Mouse (Mus musculus): ENCODE measurements around the gene Mdp1. TPM values are rescaled to one million over a fixed set of nuclear protein-coding genes. Genes with fewer than 3 reads are reported as not detected.

The Mdp1 gene
- 12.1 and 12.3 TPM in 2 replicates for polyA plus RNA-seq (2012; rRNA removed)

DNA sequence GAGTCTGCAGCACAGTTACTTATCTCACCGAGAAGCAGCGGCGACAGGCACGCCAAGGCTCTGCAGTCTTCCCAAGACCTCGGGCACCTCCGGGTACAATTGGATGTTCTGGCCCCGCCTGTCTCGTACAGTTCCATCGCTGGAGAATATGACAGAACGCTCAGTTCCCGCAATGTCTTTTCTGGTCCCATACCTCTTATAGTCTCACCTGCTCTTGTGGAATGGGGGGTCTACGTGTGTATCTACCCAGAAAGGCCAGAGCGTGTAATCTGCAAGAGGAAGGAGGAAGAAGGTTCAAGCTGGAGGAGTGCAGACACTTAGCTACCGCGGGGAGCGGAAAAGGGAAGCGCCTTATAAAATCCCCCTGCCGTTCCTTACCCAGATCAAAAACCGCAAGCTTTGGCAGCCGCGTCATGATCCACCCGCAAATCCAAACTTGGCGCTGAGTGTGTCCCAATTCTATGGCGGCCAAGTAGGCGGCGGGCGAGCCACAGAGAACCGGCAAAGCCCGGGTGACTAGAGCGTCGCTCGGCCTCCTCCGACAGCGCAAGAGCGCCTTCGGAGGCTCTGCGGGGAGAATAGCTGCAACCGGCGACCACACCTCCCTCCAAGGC is at the start of gene Mdp1:
Mdp1 (minus strand) TSS at position 549 of the 614 bp plus-strand sequence.

DNA sequence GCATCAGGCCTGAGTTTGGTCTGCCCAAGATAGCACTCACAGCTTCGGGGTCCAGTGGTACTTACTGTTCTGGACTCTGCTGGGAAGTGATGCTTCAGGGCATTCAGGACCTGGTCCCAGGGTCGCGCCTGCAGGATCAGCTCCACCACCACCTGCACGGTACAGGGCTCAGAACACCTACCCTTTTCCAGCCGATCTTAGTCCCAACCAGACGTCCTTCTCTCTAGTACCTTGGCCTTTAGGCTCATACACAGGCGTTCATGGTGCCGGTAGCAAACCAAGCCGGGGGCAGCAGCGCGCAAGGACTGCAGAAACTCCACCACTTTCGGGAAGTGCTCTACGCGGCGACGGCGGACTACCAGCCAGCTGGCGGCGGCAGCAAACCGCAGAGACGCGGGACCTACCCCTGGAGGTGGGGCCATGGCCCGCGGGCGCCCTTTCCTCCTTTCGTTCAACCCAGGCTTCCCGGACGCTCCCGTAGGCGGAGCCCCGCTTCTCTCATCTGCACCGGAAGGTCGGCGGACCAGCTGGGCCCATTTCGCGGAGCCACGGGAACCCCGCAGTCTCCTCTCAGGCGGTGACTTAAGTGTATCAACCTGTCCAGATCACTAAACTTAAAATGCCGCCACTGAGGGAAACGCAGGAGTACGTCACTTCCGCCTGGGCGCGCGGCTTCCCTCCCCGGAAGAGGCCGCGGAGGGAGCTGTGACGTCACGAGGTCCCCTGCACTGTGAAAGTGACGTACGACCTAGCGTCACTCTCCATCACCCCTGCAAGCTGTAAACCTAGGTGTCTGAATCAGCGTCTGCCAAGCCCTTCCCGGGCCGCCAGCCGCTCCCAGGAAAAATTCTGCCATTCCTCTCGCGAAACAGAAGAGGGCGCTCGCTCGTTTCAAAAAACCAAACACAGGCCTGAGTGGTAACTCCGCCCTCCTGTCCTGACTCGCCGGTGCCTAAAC is 21.1 kb upstream of the Mdp1 start, which contains the start of gene Tinf2:
Tinf2 (minus strand) TSS at position 661 of the 958 bp plus-strand sequence.

DNA sequence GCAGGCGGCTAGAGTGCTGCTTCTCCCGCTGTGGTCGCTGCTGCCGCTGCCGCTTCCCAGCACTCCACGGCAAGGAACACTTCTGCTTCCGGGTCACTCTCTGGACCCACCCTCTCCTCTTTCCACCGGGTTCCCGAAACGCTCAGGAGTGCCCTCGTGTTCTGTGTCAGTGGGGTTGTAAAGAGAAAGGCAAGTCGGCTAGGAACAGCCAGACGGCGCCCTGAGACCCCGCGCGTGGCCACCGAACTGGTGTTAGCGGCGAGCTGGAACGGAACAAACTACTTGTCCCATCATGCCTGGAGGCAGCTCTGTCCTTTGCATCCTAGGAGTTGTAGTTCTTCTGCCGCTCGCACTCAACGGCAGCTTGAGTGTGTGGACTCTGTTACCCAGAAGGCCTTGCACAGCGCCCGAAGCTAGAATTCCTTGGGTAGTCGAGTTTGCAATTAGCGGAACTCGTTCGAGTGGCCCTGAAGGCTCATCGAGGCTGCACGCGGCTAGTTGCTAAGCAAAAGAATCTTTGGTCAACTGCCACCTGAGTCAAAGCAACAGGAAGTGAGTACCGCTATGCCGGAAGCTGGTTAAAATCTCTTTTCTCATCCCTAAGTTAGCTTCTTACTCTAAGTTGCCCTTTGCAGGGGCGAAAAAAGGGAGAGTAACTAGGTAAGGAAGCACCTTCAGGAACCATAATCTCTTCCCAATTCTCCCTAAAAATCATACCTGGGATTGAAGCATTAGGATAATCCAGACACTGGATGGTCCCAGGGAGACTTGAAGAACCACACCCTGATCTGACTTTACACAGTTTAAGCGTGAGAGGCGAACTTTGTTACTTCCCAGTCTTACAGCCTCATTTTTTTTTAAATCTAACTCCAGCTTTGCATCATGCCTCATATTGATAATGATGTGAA is 11.8 kb upstream of the Mdp1 start, which contains the start of the genes Gmpr2 and Nedd8:
Gmpr2 (plus strand) TSS at position 109 of the 908 bp plus-strand sequence.
Nedd8 (minus strand) TSS at position 292 of the 908 bp plus-strand sequence.

DNA sequence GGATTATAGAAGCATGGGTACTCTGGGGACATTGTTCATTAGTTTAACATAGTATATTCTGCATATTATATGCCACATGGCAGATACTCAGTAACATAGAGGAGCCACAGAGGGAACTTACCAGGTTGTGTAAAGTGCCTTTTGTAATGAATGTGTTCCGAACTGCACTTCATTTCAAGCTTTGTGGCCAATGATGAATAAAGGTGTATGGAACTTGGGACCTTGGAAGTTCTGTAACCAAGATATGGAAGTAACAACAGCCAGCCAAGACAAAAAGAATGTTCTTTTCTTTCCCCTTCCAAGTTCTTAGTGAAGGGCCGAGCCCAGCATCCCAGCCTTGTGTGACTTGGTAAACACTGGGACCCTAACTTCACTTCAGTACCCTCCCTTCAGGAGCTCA is 10.4 kb downstream of the Mdp1 start, which contains the start of gene Tssk4:
Tssk4 (plus strand) TSS at position 301 of the 400 bp plus-strand sequence.

DNA sequence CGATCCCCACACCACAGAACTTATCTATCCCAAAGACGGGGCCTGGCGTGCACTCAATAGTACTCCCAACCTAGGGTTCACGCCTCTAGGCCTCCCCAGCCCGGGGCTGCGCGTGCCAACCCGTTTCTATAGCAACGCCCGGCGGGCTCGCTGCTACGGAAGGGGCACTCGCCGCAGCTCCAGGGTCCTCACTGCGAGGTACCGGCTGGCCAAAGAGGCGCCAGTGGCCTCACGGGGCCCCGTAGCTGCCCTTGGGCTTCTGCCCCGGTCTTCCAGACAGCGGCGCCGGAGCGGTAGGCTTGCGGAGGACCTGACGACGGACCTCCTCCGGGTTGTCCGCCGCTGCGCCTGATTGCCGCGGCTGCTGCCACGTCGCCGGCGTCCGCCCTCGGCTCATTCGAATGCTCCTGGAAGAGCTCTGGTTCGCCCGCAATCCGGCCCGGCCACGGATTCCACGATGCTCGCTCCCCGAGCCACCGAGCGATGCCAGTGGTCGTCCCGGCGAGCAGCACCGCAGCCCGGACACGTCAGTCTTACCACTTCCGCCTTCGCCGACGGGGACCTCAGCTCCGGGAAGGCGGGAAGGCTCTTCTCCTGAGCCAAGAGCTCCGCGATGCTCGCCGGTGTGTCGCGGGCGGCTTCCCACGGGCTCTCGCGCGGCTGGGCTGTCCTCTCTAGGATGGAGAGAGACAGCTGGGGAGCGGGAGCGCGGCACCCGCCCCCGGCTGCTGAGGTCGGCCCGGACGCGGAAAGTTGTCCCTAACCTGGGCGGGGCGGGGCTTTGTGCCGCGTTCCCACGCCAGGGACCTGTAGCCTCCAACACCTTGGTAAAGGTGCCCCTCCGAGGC is 17.0 kb downstream of the Mdp1 start, which contains the start of gene Tm9sf1:
Tm9sf1 (minus strand) TSS at position 747 of the 848 bp plus-strand sequence.

DNA sequence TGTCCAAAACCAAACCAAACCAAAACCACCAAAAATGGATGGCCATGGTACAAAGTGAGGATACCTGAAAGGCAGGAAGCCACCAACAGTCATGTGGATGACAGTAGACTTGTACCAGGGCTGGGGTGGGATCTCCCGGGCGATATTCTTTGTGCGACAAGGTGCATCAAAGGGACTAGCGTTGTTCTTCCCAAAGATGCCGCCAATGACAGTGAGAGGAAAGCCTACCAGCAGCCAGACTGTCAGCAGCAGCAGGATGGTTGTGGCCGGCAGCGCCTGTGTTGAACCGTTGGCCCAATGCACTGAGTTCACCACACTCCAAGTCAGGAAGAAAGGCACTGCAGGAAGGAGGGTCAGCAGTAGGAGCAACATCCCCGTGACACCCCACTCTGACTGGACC is 22.5 kb downstream of the Mdp1 start, which contains the start of gene Gm49378:
Gm49378 (minus strand) TSS at position 101 of the 400 bp plus-strand sequence.

DNA sequence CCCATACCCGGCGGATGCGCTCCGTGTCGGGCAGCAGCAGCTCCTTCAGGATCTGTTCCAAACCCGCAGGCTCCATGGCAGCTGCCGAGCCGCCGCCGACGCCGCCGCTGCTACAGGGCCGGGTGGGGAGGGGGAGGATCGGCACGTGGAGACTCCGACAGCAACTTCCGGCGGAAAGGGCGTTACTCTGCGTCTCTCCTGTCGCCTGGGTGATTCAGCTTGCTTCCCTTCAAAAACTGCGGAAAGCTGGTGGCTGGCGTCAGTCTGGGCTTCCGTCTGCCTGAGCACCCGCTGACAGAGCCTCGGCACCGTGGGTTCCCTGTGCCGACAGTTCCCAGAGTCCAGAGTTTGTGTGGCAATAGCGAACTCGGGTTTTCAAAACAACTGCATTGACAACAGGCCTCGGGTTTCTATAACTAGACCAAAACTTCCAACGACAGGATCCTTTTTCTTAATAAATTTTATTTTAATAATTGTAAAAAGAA is 24.7 kb downstream of the Mdp1 start, which contains the start of gene Ipo4:
Ipo4 (minus strand) TSS at position 435 of the 485 bp plus-strand sequence.

DNA sequence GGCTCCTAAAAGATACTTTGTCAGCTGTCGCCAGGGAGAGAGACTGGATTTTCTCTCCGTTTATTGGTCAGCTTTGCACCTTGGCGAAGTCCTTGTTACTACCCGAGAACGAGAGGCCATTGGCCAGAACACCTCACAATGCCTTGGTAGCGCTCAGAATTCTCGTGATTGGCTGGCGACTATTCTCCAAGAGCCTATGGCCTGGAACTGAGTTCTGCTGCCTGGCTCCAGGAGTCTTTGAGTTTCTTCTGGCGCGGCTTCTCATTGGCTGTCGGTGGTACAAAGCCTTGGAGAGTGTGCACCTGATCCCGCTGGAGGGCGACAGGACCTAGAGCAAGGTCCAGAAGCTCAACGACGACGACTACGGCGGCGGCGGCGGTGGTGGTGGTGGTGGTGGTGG is 42.5 kb downstream of the Mdp1 start, which contains the start of gene Rec8:
Rec8 (plus strand) TSS at position 216 of the 400 bp plus-strand sequence.

Other genes with a start within 250 kb of the Mdp1 start
- 85.7 and 88.1 TPM in 2 replicates for gene Dhrs4, start 181.8 kb downstream of the Mdp1 start, polyA plus RNA-seq (2012; rRNA removed)
- gene Carmil3, start 169.9 kb downstream of the Mdp1 start, polyA plus RNA-seq (2012; rRNA removed), result 0.83 and 1.2 TPM in 2 replicates
- gene Cpne6, start 150.1 kb downstream of the Mdp1 start, polyA plus RNA-seq (2012; rRNA removed), result under 0.01 and 0.03 TPM in 2 replicates
- 0.02 TPM in 1 of 2 replicates, not detected in the other for gene Nrl, start 135.5 kb downstream of the Mdp1 start, polyA plus RNA-seq (2012; rRNA removed)
- gene Pck2, start 120.2 kb downstream of the Mdp1 start, polyA plus RNA-seq (2012; rRNA removed), result 21.6 and 22.6 TPM in 2 replicates
- gene Dcaf11, start 100.5 kb downstream of the Mdp1 start, polyA plus RNA-seq (2012; rRNA removed), result 45.8 and 49.5 TPM in 2 replicates
- gene A730061H03Rik, start 100.1 kb downstream of the Mdp1 start, polyA plus RNA-seq (2012; rRNA removed), result 0.93 and 1.3 TPM in 2 replicates
- gene Fitm1, start 84.9 kb downstream of the Mdp1 start, polyA plus RNA-seq (2012; rRNA removed), result 0.30 and 1.00 TPM in 2 replicates
- 89.0 and 93.6 TPM in 2 replicates for gene Psme1, start 82.4 kb downstream of the Mdp1 start, polyA plus RNA-seq (2012; rRNA removed)
- gene Emc9, start 75.2 kb downstream of the Mdp1 start, polyA plus RNA-seq (2012; rRNA removed), result 14.9 and 16.0 TPM in 2 replicates
- gene Psme2, start 69.4 kb downstream of the Mdp1 start, polyA plus RNA-seq (2012; rRNA removed), result 87.0 and 89.9 TPM in 2 replicates
- gene Rnf31, start 68.8 kb downstream of the Mdp1 start, polyA plus RNA-seq (2012; rRNA removed), result 7.7 and 9.1 TPM in 2 replicates
- gene Irf9, start 56.9 kb downstream of the Mdp1 start, polyA plus RNA-seq (2012; rRNA removed), result 38.3 and 44.8 TPM in 2 replicates
- 2.3 and 4.0 TPM in 2 replicates for gene Rec8, start 42.5 kb downstream of the Mdp1 start, polyA plus RNA-seq (2012; rRNA removed)
- gene Ipo4, start 24.6 kb downstream of the Mdp1 start, polyA plus RNA-seq (2012; rRNA removed), result 21.5 and 30.6 TPM in 2 replicates
- gene Gm49378, start 22.6 kb downstream of the Mdp1 start, polyA plus RNA-seq (2012; rRNA removed), result 1.5 TPM in 2 replicates
- 27.6 and 31.3 TPM in 2 replicates for gene Tm9sf1, start 16.7 kb downstream of the Mdp1 start, polyA plus RNA-seq (2012; rRNA removed)
- 0.37 and 0.43 TPM in 2 replicates for gene Tssk4, start 10.3 kb downstream of the Mdp1 start, polyA plus RNA-seq (2012; rRNA removed)
- gene Gmpr2, start 11.4 kb upstream of the Mdp1 start, polyA plus RNA-seq (2012; rRNA removed), result 13.9 and 15.5 TPM in 2 replicates
- gene Nedd8, start 11.6 kb upstream of the Mdp1 start, polyA plus RNA-seq (2012; rRNA removed), result 132 and 150 TPM in 2 replicates
- gene Tinf2, start 21.3 kb upstream of the Mdp1 start, polyA plus RNA-seq (2012; rRNA removed), result 10.4 and 12.1 TPM in 2 replicates
- 9.0 and 11.1 TPM in 2 replicates for gene Tgm1, start 53.4 kb upstream of the Mdp1 start, polyA plus RNA-seq (2012; rRNA removed)
- 22.7 and 23.3 TPM in 2 replicates for gene Rabggta, start 61.8 kb upstream of the Mdp1 start, polyA plus RNA-seq (2012; rRNA removed)
- gene Dhrs1, start 85.2 kb upstream of the Mdp1 start, polyA plus RNA-seq (2012; rRNA removed), result 48.3 and 54.5 TPM in 2 replicates
- 10.4 and 10.6 TPM in 2 replicates for gene Nop9, start 85.2 kb upstream of the Mdp1 start, polyA plus RNA-seq (2012; rRNA removed)
- gene Cideb, start 98.0 kb upstream of the Mdp1 start, polyA plus RNA-seq (2012; rRNA removed), result 155 and 165 TPM in 2 replicates
- gene Ltb4r2, start 100.9 kb upstream of the Mdp1 start, polyA plus RNA-seq (2012; rRNA removed), result 0.85 and 1.1 TPM in 2 replicates
- gene Ltb4r1, start 105.5 kb upstream of the Mdp1 start, polyA plus RNA-seq (2012; rRNA removed), result 10.9 and 15.1 TPM in 2 replicates
- 1.8 and 2.3 TPM in 2 replicates for gene Adcy4, start 123.6 kb upstream of the Mdp1 start, polyA plus RNA-seq (2012; rRNA removed)
- gene Ripk3, start 128.4 kb upstream of the Mdp1 start, polyA plus RNA-seq (2012; rRNA removed), result 8.7 and 9.9 TPM in 2 replicates
- gene Nfatc4, start 162.6 kb upstream of the Mdp1 start, polyA plus RNA-seq (2012; rRNA removed), result 0.96 and 1.2 TPM in 2 replicates
- 1.2 and 1.3 TPM in 2 replicates for gene Nynrin, start 193.5 kb upstream of the Mdp1 start, polyA plus RNA-seq (2012; rRNA removed)
- gene Cbln3, start 223.9 kb upstream of the Mdp1 start, polyA plus RNA-seq (2012; rRNA removed), result 0.25 and 0.39 TPM in 2 replicates
- gene Khnyn, start 224.4 kb upstream of the Mdp1 start, polyA plus RNA-seq (2012; rRNA removed), result 12.7 and 14.5 TPM in 2 replicates
- gene Sdr39u1, start 239.8 kb upstream of the Mdp1 start, polyA plus RNA-seq (2012; rRNA removed), result 14.9 and 16.8 TPM in 2 replicates

Data from liver, embryonic 18 days (tissue).